Mouse (Mus musculus) ovary, postnatal 10 days (tissue): Measurements from ENCODE around the gene Klf7.

Experiments
- DNase-seq: peaks from one replicate; pipeline ENCODE4 v3.0.0; 2022; ENCODE audit warnings: low spot score

Klf7 gene

DNA sequence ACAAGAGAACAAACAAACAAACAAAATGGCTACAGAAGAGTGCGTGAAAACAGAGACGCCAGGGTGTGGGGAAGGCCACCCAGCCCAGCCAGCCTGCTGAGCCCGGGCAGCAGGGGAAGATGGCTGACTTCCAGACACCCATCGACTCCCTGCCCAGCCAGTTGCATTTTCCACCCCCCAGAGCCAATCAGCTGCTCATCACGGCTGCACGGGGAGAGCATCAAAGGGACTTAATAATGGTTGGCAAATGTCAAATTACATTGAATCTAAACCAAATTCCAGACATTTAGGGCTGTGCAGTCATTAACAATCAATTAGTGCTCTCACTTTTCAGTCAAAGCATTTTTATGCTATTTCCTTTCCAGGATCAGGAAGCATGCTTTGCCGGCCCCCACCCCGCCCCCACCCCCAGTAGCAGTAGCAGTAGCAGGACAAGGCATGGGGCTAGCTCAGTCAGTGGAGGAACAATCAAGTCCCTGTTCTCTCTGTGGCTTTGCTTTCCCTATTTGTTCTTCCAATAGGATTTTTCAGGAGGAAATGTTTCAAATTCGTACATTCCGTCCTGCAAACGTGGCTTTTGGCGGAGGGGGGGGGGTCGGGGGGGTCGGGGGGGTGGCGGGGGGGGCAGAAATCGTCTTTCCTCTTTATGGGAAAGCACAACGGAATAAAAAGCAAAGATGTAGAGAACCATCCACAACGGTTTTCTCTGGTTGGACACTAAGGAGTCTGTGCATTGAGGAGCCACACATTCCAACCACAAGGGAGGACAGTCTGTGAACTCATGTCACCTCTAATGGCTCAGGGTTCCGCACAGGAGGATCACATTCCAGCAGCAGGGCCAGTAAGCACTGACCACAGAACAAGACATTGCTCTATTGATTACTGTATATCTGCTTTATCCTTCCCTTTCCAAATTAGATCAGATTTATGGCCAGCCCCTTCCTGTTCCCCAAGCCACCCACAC is 101.1 kb downstream of the Klf7 start:
- DNase-seq: no peak

DNA sequence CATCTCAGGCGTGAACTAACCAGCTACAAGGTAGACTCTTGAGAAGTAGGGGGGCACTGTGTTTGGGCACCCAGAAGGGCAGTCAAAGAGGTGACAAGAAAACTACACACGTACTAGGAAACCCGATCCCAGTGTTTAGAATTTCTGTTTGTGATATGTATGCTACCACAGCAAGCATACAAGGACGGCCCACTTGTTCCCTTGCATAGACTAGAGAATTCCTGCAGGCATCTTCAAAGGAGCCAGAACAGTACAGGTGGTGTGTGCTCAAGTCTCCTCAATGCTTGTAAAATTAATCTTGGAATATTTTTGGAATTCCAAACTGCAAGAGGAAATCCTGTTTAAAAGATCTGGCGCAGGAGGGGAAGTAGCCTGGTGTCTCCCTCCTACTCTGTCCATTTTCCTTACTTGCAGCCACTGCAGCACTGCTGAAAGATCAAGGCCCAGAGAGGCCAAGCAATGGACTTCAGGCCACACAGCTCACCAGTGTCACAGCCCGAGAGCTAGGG is 102.9 kb downstream of the Klf7 start:
- DNase-seq: no peak

DNA sequence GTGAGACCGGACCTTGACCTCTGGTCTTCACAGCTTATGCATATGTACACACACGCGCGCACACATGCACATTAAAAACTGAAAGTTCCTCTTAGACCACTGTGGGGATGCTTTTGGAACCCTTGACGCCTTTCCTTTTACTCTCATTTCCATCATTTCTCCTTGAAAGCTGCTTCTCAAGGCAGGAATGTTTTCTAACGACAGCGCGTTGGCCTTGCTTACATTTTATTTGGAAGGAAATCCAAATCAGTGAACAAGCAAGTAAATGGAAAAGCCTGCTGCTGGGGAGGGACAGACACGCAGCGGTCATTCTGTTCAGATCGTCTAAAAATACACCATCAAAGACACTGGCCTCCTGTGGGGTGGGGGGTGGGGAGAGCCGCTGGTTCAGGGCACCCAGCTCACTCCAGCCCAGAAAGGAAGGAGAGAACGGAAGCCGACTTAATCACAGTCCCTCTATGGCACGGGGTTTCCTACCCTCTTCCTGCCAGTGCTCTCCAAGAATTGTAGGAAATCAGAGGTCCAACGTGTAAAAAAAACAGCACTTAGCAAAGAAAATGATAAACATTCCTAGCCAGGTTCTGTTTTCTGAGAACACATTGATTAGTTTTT is 103.5 kb downstream of the Klf7 start:
- DNase-seq: no peak

DNA sequence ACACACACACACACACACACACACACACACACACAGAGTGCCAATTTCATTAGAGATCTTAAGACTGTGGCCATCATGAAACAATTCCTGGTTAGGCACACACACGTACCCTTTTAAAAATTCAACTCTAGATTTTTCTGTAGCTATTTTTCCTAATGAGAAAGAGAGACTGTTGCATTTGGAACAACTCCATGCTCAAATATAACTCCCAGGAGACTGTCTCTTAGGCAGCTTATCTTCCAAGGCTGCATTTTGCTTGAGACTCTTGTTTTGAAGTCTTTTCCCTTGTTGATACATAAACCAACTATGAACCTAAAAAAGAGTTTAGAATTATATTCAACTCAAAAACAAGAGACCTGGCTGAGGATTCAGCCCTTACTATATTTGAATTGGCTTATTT is 108.0 kb downstream of the Klf7 start:
- DNase-seq: no peak

DNA sequence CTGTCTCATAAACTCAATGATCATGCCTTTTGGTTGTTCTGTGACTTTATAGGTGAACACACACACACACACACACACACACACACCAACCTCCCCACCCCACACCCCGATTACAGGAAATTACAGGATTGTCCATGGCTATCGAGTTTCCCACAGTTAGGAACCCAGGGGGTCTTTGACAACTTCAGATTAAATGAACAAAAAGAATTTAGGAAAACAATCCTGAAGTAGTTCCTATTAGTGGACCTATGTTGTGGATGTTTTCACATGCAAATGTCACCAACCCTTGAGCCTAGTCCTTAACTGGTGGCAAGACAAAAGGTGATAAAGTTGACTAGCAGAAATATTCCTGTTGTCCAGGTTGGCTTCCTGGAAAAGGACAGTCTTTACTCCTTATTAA is 113.1 kb downstream of the Klf7 start:
- DNase-seq: no peak

DNA sequence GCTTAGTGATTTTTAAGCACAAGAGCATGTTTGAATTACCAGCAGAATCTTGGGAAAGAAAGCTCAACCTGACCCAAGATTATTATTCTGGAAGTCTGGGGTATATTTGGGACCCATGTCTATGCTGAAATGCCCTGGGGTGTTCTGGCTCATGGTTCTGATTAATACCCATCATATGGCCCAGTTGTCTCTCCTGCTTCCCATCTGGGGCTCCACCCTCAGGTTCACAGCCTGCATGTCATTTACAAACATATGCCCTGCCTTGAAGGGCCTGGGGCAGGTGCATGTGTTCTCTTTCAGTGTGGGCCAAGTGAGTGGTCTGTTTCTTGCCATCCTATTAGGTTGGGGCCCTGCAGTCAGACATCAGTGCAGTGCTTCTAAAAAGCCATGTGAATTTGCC is 114.1 kb downstream of the Klf7 start:
- no peak for DNase-seq

DNA sequence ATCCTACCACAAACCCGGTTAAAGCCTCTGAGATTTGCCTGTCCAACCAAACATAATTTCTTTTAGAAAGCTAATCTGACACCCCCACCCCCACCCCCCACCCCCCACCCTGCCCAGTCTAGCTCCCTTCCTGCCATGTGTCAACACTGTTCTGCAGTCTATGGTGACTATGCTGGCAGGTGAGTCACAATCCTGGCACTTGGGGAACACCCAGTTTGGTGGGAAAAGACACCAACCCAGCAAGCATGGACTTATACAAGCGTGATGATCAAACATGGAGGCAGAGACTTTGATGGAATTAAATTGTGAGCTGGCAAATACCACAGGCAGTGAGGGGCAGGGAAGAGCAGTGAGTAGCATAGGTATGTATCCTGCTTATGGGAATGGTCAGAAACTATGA is 116.9 kb downstream of the Klf7 start:
- no peak for DNase-seq

DNA sequence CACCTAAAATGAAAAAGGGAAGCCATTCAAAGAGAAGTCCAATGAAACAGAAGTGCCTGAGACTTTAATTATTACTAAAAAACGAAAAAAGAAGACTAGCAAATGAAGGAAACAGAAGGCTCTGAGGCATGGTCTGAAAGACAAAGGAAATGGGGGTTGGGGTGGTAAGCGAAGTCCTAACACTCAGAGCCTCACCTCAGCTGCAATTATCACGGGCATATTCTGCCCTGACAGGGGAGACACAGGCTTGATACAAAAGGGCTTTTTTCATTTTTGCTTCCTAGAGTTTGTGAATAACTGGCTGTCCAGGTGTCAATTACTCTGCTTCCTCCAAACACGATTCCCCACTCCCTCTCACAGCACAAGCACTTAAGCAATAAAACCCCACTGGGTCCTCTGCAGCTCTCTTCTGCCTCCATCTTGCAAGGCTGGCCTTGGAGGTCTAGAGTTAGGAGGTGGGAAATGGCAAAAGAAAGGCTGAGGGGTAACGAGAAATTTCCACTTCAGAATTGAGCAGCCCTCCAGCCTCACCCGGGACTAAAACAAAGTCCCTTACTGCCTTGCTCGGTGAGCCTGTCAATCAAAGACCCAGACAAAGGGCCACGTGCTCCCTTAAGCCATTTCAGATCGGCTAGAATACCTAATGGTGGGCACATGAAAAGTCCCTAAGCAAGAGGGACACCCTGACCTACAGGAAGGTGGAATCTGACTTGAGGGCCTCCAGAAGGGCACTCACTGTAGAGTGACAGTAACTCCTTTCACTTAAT is 118.4 kb downstream of the Klf7 start:
- no peak for DNase-seq

DNA sequence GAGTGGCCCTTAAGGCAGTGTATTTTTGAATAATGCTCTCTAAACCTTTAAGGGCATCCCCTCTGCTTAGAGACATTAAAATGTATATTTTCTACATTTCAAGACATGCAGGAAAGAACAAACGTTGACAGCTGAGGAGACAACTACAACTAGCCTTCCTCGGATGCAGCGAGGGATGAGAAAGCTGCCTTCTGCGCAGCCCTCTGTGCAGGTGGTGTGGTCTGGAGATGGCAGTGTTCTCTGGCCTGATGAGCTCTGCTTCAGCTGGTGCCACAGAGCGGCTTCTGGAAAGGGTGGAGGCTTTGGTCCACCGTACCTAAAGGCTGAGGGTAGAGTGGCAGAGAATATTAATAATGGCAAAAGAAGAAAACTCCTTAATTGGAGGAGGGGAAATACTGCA is 120.0 kb downstream of the Klf7 start:
- no peak for DNase-seq

DNA sequence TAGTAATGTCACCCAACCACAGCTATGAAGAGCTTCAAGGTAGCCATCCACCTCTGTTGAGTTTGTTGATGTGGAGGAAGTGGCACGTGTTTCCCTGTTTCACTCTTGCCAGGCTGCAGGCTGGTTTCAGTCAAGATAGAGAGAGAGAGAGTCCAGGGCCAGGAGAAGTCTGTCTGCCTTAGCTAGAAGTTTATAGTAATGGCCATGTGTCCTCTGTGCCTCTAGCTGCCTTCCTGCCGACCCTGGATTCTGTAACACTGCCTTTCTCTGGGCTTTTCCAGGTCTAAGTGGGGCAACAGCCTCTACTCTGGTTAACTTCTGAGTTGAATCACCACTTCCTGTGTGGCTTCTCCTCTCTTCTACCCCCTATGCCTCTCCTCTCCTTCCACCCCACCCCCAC is 121.5 kb downstream of the Klf7 start:
- DNase-seq: no peak

DNA sequence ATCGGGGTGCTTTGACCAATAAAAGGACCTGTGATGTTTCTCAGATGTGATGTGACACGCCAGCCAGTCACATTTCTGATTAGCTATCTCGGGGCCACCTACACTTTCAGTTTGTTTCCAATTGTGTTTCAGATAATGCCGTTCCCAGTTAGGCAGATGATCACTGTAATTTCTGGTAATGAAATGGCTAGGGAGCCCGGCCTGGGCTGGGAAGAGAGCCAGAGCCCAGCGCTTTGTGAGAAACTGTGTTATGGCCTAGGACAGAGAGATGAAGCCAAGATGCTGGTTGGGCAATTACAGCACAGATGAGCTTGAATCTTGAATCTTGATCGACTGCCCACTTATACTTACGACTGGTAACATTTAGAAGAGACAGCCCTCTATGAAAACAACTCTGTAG is 122.6 kb downstream of the Klf7 start:
- no peak for DNase-seq

DNA sequence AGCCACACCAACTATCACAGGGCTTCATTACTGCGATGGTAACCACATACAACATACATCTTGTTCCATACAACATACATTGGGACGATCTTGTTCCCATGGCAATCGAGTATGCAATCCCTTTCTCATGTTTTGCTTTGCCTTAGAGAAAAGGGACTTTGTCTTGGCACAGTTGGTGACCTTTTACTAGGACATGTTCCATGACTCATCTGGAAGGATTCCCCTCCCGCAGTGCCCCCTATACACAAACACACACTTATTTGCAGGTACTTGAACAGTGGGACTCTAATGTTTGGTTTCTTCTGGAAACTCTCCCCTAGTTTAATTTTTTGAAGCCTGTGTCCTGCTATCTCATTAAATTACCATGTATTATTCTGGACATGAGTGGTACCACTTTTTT is 123.2 kb downstream of the Klf7 start:
- DNase-seq: no peak

DNA sequence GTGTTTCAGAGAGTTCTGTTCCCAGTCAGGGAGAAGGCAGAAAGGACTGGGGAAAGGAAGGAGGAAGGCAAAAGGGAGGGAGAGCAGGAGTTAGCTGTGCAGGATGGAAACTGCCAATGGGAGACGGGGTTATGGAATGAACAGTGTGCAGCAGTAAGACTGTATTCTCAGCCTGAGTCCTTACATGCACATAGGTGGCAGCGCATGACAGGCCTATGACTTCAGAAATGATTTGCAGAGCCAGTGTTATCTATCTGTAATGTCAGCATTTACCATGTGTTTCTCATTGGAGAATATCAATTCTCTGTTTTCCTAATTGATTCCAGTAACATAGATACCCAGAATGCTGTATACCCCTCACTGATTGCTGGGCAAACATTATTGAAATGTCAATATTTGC is 123.9 kb downstream of the Klf7 start:
- no peak for DNase-seq

DNA sequence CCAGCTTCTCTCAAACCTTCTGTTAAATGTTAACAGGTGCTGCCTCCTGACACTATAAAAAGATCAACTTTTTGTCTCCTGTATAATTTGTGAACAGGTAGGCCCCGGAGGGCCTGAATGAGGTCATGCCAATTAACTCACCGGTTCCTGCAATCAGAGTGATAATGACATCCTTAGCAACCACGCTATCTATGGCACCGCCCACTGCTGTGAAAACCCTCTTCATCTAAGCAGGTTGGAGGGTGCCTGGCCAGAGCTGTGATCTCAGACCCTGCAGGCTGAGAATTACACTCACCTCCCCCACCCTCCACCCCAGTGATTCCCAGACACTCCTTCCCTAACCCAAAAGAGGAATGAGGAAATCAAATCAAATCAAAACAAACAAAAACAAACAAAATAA is 126.3 kb downstream of the Klf7 start:
- no peak for DNase-seq

DNA sequence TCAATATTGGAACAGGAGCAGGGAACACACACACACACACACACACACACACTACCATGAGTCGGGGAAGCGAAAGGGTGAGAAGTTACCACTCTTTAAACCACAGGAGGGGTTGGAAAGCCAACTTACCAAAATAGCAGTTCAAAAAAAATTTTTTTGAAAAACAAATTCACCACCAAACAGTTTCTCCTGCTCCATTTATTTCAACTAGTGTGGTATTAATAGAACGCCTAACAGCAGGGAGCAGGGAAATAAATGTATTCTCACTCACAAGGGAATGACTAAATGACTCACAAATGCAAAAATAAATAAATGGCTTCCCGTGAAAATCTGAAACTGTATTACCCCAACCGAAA is 127.0 kb downstream of the Klf7 start:
- no peak for DNase-seq

DNA sequence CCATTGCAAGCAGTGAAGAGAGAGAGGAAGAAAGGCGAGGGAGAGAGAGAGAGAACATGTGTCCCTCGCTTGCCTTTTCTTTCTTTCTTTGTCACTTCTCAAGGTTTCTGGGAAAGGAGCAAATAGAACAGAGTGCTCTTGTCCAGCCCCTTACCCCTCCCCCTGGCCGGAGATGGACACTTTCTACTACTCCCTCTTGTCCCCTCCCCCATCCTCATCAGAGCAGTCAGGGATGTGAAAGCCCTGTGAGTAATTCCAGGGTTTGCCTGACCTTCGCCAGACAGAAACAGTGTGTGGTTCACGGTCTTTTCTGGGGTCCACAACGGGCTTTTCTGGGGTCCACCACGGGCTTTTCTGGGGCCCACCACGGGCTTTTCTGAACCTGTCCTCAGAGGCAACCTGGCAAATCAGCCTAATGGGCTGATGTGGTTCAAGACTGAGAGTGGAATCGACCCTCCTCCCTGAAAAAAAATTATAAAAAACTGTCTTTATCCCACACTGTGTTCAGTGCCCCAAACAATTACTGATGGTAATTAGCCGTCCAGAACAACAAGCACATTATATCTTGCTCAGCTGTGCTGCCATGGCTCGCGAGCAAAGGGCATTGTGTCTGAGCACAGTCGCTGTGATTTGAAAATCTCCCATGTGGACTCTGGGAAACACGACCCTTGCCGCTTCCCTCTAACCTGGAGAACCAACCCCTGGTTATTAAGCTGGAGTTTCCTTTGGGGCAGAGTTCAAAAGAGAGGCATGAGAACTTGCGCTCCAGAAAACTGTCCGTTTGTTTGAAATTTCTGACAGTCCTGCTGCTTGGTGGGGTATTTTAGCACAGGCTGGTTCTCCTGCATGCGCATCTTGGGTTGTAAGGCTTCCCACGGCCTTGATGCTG is 127.6 kb downstream of the Klf7 start:
- no peak for DNase-seq

DNA sequence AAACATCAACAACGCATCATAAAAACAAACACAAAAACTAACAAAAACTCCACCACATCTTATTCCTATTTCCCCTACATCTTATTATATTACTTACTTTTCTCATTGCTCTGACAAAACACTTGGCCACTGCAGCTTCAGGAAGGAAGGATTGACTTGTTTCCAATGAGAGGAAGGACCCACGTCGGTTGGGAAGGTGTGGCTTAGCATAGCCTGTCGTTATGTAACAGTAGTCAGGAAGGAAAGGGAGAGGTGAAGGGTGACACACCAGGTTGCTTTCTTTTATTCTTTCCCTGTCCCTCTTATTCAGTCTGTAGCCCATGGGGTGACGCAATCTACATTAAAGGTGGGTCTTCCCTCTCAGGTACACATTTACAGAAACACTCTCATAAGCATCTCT is 129.6 kb downstream of the Klf7 start:
- no peak for DNase-seq

DNA sequence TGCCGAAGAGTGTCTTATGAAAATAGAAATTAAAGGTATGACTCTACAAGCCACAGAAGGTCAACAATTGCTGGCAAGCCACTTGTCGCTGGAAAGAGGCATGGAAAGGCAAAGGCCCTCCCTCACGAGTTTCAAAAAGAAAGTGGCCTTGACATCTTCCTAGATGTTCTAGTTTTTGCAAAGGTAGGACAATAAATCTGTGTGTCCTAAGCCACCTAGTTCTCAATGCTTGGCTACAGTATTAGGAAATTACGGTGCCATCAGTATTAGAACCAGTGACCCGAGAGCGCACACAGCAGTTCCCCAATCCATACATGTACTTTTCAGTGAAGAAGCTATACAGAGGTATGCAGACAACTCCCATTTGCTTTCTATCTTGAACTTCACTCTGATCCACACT is 131.7 kb downstream of the Klf7 start:
- DNase-seq: no peak

DNA sequence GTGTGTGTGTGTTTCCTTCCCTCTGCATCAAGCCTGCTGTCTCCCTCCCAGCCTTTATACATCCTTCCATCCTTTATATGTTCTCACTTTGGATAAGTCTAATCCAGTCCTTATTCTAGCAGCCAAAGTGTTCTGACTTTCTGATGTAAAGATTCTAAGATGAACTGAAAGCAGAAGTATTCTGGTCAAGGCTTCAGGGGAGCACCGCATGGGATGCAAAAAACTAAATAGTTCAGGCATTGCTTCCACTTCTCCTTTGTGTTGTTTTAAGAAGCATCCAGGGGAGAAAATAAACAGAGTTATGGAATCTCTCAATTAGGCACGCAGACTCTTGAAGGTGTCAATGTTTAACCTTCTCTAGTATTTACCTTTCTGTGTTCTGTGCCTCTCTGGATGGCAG is 141.3 kb downstream of the Klf7 start:
- DNase-seq: no peak
